Mouse (Mus musculus) layer of hippocampus, adult 9-11 months (tissue): ENCODE results near the gene Atp13a2.

Experiments
- DNase-seq: peaks from one replicate; pipeline ENCODE4 v3.0.0; 2022

The Atp13a2 gene

DNA sequence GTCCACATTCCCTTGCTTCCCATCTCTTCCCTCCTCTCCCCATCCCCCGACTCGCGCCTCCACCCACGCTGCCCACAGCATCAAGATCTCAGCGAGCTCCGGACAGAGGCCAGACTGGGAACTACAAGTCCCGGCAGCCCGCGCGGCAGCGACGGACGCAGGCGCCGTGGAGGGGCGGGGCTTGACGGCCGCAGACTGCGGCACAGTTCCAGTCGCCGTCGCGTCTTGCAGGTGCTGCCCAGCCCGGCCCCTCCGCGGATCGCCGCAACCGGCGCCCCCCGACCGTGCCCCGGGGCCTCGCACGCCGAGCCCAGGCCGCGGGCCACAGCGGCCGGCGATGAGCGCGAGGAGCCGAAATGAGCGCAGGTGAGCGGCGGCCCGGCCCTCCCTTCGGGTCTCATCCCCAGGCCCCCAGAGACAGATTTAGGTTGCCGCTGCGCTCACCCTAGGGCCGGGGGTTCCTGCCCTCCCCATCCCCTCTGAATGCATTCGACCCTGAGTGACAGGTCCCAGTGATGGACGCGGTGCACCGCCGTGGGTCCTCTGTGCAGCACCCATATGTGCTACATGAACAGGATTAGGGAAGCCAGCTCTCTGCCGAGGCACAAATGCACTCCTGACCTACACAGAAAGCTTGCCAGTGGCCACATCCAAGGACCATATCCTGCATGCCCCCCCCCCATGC lies at the start of gene Atp13a2:
TSS of gene Atp13a2 (plus strand) at position 163 of the 685 bp plus-strand sequence.
- peak; percentile 92 for DNase-seq

DNA sequence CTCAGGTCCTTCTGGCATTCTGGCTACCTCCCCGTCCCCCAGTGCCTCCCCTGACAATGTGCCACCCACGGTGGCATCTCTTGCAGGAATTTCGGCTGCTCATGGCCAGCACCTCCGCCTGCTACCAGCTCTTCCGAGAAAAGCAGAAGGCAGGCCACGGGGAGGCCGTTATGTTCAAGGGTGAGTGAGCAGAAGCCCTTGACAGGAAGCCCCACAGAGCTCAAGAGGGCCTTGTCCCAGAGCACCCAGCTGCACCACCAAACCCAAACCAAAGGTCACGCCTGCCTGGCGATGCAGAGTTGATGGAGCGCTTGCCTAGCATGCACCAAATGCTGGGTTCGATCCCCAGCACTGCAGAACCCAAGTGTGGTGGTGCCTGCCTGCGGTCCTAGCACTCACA lies 42.3 kb upstream of the Atp13a2 start:
- DNase-seq: no peak

DNA sequence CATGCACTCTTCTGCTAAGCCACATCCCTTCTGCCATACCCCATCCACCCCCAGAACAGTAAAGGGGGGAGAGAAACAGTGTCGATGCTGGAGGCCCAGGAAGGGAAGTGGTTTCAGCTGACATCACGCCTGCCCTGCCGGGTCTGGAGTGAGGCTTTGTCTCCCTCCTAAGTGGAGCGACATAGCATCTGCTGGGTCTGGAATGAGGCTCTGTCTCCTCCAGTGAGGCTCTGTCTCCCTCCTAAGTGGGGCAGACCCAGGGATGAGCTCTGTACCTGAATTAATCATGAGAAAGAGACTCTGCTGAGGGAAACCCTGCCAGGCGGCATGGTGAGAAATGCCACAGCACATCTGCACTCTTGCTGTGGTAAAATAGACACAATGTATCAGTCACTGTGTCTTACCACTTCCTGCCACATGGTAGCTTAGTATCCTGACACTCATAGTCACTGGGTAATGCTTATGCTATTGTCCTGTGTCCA lies 41.7 kb upstream of the Atp13a2 start:
- DNase-seq: peak; percentile 84

DNA sequence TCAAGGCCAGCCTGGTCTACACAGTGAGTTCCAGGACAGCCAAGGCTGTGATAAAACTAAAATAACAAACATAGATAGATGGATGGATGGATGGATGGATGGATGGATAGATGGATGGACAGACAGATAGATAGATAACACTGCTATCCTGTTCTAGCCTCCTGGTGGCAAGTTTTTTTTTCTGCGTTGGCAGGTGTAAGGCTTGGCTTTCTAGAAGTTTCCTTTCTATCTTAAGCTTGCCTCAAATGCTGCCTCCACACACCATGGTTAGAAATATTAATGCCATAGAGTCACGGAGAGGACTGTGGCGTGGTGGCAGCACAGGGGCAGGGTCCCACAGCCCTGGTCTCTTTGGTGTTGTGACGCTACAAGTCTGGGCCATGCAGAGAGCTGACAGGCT lies 41.1 kb upstream of the Atp13a2 start:
- DNase-seq: no peak

DNA sequence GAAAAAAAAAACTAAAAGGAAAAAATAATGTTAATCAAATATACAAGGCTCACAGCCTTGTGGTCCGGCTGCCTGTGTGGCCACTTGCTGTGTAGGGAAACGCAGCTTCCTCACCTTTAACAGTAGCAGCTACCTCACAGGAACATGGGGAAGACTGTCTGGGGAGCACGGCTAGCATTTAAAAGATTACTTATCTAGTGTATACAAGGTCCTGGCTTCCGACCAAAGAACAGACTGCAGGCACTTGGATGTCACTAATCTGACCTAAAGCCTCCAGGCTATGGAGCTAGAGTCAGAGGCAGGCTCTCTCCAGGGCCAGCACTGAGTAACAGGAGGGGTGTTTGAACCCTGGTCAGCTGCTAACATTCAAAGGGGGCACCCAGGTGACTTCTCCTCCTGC lies 40.6 kb upstream of the Atp13a2 start:
- no peak for DNase-seq

DNA sequence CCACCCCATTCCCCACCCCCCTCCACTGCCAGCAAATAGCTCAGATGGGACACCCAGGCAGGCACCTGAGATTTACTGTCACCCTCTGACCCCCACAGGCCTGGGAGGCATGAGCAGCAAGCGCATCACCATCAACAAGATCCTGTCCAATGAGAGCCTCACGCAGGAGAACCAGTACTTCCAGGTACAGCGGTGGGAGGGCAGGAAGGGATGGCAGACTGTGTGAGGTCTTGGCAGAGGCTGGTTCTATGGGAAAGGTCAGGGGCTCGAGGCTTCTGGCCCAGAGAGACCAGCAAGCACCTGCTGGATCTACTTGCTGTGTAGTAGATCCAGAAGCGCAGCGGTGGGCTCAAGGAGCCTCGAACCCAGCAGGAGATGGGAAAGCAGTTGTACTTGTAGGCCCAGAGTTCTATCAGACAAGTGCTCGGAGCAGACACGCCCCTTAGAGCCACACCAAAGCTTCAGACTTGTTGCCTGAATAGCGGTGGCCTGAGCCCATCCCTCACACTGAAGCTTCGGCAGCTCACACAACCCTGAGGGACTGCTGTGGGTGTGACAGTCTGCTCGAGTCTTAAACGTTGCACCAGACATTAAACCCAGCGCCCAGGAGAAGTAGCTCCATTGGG lies 40.0 kb upstream of the Atp13a2 start:
- no peak for DNase-seq

DNA sequence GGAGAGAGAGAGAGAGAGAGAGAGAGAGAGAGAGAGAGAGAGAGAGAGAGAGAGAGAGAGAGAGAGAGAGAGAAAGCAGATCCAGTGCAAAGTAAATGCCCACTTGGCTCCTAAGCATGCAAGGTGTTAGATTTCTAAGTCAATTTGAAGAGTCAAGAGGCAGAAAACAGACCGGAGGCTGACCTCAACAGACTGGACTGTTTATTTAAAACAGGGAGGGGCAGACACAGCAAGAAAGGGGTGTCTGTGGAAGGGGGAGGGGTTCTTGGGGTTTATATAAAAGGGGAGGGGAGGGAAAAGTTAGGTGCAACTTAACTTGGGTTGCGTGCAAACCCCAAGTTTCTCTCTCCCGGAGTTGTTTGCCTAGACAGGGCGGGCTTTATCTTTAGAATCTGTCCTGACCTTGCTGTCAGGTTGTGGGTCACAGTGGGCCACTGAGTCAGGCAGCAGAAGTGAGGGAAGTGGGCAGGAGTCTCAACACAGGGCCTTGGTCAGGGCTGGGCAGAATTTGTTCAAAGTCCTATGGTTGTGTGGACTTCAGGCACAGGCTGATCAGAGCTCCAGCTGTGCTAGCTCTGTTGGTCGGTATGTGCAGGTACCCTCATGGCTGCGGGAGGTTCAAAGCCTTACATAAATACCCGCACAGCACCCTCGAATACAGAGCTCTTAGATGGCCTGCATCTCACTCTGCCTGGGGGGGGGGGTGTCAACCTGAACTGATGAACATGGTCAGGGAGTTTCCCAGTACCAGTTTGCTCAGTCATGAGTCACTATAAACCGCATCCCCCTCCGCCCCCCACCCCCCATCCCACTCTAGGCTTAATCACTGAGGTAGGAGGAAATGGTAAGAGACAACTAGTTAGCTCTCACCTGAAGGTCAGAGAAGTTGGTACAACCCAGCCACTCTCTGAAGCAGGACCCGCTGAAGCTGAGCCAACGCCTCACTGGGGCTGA lies 38.9 kb upstream of the Atp13a2 start:
- DNase-seq: no peak

DNA sequence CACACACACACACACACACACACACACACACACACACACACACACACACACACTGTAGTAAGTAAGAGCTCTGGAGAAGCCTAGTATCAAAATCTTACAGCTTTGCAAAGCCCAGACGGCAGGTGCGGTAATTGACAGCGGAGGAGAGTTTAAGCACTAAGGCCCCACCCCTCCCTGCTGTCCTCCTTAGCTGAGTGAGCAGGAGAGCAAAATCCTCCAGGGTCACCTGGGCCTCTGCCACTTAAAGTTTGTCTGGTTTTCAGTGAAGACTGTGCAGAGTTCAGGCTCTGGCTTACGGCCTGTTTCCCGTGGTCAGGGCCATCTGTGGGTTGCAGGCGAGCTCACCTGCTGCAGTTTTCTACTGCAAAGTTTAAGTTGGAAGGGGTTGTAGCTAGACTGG lies 38.2 kb upstream of the Atp13a2 start:
- DNase-seq: no peak

DNA sequence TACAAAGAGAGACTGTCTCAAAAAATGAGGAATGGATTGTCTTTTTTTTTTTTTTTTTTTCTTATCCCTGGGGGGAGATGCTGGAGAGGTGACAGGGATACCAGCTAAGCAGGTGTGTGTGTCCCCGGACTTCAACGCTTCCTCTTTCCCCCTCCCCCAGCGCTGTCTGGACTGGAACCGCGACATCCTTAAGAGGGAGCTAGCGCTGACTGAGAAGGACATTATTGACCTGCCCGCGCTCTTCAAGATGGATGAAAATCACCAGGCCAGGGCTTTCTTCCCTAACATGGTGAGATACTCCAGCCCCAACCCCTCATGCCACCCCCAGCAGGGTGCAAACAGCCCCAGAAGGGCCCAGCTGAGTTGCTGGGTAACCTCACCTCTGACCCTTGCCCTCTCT lies 37.6 kb upstream of the Atp13a2 start:
- DNase-seq: no peak

DNA sequence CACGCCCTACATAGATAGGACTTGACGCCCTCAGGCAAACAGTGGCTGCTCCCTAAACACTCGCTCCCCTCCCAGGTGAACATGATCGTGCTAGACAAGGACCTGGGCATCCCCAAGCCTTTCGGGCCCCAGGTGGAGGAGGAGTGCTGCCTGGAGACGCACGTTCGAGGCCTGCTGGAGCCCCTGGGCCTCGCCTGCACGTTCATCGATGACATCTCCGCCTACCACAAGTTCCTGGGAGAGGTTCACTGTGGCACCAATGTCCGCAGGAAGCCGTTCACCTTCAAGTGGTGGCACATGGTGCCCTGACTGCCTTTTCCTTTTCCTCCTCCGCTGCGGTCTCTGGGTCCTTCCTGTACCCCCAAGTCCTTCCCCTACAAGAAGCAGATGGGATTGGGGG lies 37.1 kb upstream of the Atp13a2 start:
- no peak for DNase-seq

DNA sequence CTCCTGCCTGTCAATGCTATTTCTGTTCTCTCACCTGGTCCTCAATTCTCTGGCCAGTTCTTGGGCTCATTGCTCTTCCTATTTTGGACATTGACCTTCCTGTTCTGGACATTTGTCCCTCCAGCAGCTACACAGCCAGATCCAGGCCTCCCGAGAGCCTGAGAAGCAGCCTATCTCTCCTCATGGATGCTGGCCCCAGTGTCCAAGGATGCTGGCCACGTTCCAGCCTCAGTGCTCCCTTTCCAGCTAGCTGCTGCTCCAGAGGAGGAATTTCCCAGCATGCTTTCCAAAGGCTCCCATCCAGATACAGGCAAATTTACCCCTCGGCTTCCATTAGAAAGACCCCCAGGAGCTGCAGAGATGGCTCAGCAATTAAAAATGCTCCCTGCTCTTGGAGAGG lies 36.1 kb upstream of the Atp13a2 start:
- DNase-seq: no peak

DNA sequence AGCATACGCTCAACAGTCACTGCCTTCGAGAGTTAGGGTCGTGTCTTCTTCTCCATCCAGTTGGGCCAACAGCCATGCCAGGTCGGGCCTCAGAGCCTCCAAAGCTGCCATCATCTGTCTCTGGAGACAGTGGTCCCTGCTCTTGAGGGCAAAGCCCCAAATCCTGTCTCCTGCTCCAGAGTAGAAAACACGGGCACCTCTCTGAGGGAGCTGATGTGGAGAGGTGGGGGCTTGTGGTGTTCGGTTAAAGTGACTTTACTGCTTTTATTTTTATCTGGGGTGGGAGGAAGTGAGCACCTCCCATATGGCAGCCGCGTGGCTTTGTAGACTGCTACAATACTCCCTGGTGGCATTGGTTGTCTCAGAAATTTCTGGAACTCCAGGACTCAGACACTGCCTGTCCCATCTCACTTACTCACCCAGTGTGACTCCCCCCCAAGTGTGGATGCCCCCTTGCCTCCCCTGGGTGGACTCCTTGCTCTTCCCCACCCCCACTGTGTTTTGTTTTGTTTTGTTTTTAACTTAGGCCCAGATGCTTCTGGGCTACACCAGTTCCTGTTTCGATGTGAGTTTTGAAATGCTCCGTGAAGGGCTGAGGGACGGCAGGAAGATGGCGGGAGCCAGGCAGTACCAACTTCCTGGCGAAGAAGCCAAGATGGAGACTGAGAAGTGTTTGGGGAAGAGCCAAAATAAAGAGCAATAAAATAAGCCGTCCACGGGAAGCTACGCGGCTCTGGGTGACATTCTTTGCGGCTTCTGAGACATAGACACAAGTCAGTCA lies 34.6 kb upstream of the Atp13a2 start:
- DNase-seq: no peak

DNA sequence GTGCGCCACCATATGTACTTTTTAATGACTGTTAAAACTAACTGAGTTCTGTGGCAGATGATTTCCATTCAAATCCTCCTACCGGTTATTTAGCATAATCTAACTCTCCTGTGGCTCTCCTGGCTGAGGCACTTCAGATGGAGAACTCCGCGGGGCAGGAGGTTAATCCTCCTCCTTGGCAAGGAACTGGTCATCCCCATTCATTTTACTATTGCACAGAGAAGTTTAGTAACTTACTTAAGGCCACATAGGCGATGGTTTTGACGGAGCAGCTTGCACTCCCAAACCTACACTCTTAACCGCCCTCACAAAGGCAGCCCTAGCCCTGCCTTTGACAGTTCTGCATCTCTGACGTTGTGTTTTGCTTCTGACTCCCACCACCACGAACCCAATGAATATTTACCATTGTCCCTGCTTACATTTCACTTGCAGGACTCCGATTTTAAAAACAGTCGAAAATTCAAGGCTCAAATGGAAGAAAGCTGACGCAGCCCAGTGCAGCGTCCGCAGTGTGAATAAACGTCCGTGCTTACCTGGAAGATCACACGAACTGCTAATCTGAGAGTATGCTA lies 29.5 kb upstream of the Atp13a2 start:
- no peak for DNase-seq

DNA sequence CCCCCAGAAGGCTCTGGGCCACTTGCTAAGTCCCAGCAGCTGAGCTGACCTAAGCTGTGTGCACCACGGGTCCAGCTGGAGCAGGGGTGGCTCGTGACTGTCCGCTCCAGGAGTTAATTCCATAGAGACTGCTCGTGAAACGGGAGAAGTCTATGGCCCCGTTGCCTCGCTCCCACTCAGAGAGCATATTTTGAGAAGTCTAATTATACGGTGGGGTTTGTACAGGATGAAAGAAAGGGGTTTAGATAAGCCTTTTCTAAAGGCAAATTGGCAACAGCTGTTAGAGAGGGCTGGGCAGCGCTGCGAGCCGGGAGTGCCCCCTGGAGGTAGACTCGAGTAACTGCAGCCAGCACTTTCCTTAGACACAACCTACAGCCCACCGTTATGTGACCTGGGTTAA lies 28.9 kb upstream of the Atp13a2 start:
- DNase-seq: no peak

DNA sequence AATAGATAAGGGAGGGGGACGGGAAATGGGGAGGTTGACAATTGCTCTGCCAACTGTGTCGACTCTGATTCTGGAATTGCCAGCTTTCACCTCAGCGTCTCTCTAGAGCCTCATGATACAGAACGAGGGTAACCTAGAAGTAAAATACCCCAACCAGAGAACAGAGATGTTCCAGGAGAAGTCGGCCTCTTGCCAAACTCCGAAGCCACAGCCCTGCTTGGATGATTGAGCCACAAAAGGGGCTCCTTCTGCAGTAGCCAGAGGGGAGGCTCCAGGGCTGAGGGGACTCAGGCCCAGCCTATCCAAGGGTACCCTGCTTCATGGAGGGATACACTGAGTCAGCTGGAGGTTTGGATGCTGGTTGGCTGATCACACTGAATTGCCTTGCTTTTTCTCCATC lies 28.4 kb upstream of the Atp13a2 start:
- DNase-seq: no peak

DNA sequence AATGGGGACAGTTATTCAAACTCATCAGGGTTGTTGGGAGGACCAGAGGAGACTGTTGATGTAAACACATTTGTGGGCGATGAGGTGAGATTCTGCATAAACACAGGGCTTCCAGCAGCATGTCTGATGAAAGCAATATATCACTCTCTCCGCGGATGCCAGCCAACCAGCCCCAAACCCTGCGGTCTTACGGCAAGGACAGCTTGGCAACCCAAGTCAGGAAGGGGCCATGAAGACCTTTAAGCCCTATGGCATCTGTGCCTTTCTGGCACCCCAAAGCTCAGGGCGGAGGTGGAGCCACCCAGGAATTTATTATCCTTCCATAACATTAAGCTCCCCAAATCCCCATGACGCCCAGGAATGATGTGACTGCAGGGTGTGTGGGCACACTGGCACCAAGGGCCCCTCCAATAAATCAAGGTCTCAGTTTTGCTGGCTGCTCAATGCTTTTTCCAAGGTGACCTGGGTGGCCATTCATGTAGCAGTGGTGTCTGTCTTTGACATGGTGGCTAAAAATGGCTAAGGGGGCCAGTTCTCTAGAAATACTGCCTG lies 27.5 kb upstream of the Atp13a2 start:
- DNase-seq: no peak

DNA sequence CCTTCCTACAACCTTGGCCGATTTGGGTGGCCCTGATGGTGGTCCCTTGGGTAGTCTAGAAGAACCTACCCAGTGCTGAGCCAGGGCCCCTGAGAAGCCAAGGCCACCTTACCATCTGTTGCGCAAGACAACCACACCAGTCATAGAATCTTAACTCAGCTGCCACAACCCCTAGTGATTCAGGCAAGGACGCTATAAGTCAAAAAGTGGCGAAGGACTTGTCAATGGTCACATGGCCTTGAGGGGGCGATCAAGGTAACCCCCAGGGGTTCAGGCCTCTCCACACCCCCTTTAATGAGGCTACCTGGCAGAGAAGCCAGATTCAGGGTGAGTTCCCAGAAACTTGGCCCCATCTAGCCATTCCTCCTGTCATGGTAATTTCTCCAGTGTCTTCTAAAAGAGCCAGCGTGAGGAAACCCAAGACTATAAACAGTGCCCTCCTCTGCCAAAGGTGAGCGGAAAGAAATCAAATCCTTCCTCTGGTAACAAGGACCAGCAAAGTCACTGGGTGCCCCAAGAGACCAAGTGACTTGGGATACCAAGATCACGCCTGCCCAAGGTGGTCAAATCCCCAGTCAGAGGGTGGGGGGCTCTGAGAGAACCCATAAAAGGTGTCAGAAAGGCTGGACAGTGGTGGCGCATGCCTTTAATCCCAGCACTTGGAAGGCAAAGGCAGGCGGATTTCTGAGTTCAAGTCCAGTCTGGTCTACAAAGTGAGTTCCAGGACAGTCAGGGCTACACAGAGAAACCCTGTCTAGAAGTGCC lies 26.8 kb upstream of the Atp13a2 start:
- DNase-seq: no peak

DNA sequence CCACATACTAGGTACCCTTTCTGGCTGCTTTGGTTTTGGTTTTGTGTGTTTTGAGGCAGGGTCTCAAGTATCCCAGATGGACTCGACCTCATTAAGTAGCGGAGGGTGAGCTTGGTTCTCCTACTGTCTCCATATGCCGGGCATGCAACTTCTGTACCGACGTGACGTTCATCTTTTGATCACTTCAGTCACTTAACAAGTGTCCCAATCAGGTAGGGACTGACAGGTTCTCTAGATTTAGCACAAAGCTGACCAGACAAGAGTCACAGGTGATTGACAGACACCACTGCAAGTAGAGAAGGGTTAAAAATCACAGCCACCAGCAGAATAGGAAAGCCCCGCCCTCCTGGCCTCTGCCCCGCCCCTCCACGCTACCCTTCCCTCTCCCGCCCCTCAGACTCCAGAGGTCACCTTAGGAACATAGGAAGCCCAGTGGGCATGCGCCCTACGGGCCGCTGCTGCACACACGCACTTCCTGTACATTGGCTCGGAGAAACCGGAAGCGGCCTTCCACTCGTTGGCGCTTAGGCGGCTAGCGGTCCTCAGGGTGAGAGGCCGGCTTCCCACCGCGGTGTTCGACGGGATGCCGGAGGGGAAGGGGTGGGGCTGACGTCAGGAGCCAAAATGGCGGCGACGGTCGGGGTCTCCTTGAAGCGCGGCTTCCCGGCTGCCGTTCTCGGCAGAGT lies 25.7 kb upstream of the Atp13a2 start, which contains the start of gene Sdhb:
TSS of gene Sdhb (plus strand) at position 423 of the 686 bp plus-strand sequence.
- peak; percentile 99 for DNase-seq

DNA sequence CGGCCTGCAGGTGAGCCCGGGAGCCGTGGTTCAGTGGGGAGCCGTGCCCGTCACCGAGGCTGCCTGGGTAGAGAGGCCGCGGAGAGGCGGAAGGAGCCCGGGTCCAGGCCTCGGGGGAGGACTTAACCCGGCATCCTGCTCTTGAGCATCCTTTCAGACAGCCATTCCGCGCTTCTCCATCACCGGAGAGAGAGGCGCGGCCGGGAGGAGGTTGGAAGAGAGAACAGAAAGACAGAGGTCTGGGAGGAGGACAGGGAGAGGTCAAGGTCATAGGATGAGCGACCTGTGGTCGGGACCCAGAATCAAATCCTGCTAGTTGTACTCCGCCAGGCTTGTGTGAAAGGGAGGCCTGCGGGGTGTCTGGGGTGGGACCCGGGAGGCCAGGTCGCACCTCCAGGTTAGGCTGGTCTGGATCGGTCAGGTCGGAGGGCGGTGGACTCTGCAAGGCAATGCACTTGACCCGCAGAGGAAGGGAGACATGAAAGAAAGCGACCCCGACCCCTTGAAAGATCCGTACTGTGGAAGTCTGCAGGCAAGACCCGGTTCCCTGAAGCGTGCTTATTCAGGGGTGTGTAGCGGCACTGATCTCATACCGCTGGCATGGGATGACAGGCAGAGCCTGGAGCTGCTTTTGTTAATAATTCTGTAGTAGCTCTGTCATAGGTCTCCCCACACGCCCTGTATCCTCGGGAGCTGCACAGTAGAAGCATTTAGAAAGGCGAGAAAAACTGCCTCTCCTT lies 25.0 kb upstream of the Atp13a2 start:
- DNase-seq: no peak
